Mouse (Mus musculus): ENCODE measurements around the gene Ctrb1. TPM values are rescaled to one million over a fixed set of nuclear protein-coding genes. Genes with fewer than 3 reads are reported as not detected.

Ctrb1 gene
- total RNA-seq, 2 experiments from 2014 or later = not detected

DNA sequence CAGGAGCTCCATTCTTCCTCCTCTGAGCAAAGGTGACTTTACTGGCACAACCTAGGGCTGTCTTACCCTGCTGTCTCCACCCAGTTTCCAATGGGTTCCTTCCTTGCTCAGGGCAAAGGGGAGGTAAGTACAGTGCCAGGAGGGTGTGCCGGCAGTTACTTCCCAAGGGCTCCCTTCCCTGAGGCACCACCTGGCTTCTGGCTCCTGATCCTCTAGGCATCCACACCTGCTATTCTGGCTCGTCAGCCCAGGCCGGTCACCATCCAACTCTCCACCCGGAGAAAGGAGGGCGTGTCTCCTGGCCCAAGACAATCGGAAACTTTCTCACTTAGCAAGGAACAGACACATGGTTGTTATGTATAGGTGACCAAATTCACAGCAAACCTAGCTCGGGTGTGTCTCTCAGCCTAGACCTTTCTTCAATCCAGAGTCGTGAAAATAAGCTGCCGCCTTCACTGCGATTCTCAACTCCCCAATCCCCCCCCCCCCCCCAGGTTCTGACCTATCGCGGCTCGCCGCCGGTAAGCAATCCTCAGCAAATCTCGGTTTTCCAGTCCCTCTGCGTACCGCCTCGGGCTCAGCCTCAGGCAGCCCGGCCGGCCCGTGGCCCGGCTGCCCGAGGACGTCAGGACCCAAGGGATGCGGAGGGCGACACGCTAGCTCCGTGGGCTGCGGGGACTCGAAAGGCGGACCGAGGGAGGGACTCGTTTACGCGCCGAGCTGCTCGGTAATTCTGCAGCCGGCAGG lies 40.6 kb upstream of the Ctrb1 start:
- DNase-seq (ENCODE audit: extremely low spot score in 1 of 2, low spot score in 2 of 2) = no peak
- Histone ChIP-seq H3K27ac (peak overlapping the region; percentile 83), H3K4me3 (peak overlapping the region; percentile 87)
- intact Hi-C loops (cut with DNase I) = no loop called here
- no peak for TF ChIP-seq CTCF (IDR thresholded peaks at IDR 0.05)

DNA sequence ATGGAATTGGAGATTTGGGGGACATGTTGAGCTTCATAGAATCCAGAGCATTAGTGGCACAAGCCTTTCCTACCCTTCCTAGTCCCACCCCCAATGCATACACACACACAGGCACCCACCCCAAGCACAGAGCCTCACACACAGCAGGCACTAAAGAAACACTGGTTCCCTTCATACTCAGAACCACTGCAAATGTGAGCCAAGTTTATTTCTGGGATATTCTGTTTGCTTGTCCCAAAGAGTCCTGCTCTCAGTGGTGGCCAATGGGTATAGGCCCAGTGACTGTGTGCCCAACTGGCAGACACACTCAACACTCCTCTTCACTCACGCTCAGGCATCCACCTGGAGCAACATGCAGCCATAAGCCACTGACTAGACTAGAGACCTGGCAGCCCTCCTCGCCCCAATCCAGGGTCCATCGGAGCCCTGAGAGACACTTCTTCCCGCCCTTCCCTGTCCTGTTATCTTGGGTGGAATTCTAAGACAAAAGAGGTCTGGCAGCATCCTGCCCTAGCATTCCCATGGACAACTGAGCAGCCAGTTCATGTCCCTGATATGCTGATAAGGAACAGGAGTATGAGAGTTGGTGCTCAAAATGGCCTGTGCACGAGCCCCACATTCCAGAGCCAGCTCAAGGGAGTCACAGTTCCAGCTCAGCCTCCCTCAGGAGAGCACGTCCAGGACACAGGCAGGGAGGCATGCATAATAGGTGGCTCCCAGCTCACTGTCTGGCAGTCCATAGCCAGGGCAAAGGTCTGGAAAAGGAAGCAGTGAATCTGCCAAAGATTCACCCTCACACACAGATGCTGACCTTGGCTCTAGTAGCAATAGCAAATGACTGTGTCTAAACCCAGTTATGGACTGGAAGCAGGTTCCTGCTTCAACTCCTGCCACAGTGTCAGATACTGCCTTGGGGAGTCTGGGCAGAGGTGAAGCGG lies 38.7 kb upstream of the Ctrb1 start:
- no peak overlapping the region for H3K4me3 ChIP-seq
- H3K27ac ChIP-seq = peak overlapping the region; percentile 6; the same call in 1 of the 2 replicates
- DNase-seq (ENCODE audit: extremely low spot score in 1 of 2, low spot score in 2 of 2) = no peak
- intact Hi-C loops (cut with DNase I) = no loop called here
- no peak for TF ChIP-seq CTCF (IDR thresholded peaks at IDR 0.05)

DNA sequence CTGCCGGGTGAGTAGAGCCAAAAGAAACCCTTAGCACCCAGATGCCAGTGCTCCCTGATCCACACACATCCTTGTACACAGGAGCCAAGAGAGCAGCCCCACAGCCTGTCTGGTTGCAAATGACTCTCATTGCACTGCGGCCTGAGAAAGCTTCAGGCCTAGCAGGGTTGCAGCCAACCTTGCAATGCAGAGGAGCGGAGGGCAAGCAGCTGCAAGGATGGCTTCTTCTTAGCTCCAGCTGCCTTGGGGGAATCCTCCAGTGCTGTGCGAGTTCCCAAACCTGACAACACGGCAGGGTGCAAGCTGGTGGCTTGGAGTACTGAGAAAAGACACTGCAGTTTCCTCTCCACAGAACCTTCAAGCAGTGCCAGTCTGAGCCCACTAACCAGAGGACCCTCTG lies 37.7 kb upstream of the Ctrb1 start:
- Histone ChIP-seq H3K4me3 (no peak overlapping the region), H3K27ac (peak overlapping the region; percentile 51; the same call in 1 of the 2 replicates)
- no peak for DNase-seq (ENCODE audit: extremely low spot score in 1 of 2, low spot score in 2 of 2)
- TF ChIP-seq CTCF (IDR thresholded peaks at IDR 0.05) = no peak
- intact Hi-C loops (cut with DNase I) = no loop called here

DNA sequence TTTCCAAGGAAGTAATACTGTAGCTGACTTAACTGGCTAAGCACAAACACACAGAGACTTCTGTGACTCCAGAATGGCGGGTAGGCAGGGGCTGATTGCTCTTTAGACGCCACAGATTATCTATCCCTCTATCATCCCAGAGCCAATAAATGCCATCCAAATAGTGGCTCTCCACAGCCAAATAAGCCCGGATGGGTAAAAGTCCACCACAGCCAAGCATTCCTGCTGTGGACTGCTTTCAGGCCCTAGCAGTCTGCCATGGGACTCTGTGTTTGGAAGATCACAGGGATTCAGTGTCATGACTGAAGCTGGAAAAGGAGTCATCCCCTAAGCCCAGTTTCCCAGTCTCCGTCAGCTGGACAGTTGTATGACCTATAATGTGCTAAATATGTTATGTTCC lies 36.7 kb upstream of the Ctrb1 start:
- Histone ChIP-seq H3K27ac (peak overlapping the region; percentile 79), H3K4me3 (no peak overlapping the region)
- intact Hi-C loops (cut with DNase I) = no loop called here
- no peak for TF ChIP-seq CTCF (IDR thresholded peaks at IDR 0.05)
- no peak for DNase-seq (ENCODE audit: extremely low spot score in 1 of 2, low spot score in 2 of 2)

GRCm38 (mm10) chr8:111726102-111726900 lies 35.5 kb upstream of the Ctrb1 start:
- Histone ChIP-seq H3K27ac (peak overlapping the region; percentile 79), H3K4me3 (no peak overlapping the region)
- DNase-seq (ENCODE audit: extremely low spot score in 1 of 2, low spot score in 2 of 2) = peak in 1 of 2 experiments; percentile 62
- no peak for TF ChIP-seq CTCF (IDR thresholded peaks at IDR 0.05)
- intact Hi-C loops (cut with DNase I) = no loop called here

DNA sequence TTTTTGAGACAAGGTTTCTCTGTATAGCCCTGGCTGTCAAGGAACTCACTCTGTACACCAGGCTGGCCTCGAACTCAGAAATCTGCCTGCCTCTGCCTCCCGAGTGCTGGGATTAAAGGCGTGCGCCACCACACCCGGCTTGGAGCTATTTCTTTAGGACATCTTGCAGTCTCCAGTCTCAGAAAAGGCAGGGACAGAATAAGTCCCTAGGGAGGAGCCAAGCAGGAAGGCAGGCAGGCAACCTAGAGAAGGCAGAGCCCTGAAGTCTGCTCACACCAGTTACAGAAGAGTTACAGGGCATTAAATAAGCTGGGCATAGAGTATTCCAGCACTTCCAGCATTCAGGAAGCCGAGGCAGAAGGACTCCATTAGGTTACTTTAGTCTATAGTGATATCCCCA lies 34.5 kb upstream of the Ctrb1 start:
- DNase-seq (ENCODE audit: extremely low spot score in 1 of 2, low spot score in 2 of 2) = no peak
- Histone ChIP-seq H3K27ac (peak overlapping the region; percentile 79; the same call in 1 of the 2 replicates), H3K4me3 (no peak overlapping the region)
- intact Hi-C loops (cut with DNase I) = no loop called here
- no peak for TF ChIP-seq CTCF (IDR thresholded peaks at IDR 0.05)

DNA sequence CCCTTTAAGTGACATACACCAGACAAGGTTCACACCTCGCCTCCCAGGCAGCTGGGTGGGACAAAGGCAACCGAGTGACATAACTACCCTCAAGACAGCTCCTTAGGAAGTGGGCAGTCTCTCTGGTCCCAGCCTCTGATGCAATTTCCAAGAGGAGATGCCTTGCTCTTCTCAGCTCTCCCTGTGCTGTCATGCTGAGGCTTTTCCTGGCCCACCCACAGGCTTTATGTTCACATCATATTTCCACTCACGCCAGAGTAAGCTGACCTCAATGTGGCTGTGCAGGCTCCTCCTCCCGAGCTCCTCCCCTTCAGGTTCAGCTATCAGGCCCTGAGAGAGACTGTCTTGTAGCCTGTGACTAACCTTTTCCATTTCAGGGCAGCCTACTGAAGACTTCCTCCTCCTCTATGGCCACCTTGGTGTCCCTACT lies 29.3 kb upstream of the Ctrb1 start:
- peak overlapping the region; percentile 30 for H3K27ac ChIP-seq
- TF ChIP-seq CTCF (IDR thresholded peaks at IDR 0.05) = no peak
- intact Hi-C loops (cut with DNase I) = no loop called here
- no peak overlapping the region for H3K4me3 ChIP-seq
- no peak for DNase-seq (ENCODE audit: extremely low spot score in 1 of 2, low spot score in 2 of 2)

DNA sequence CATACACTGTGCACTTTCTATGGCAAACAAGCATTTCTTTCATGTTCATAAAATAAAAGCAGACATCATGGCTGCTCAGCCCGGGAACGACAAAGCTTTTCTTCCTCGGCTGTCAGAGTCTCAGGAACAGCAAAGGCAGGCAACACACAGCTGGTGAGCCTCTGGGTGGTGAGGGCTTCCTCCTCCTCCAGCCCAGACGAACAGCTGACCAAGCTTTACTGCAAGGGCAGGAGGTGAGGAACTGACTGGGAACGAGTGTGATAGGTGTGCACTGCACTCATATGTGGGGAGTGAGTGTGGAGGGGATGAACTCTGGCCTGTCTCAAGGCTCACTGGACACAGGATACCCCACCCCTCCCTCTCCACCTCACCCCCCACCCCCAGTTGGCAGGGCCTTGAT lies 28.1 kb upstream of the Ctrb1 start:
- Histone ChIP-seq H3K27ac (peak overlapping the region; percentile 55; the same call in 1 of the 2 replicates), H3K4me3 (no peak overlapping the region)
- TF ChIP-seq CTCF (IDR thresholded peaks at IDR 0.05) = no peak
- DNase-seq (ENCODE audit: extremely low spot score in 1 of 2, low spot score in 2 of 2) = no peak
- intact Hi-C loops (cut with DNase I) = no loop called here

GRCm38 (mm10) chr8:111717866-111718265 lies 27.1 kb upstream of the Ctrb1 start:
- no peak for DNase-seq (ENCODE audit: extremely low spot score in 1 of 2, low spot score in 2 of 2)
- no peak overlapping the region for H3K4me3 ChIP-seq
- TF ChIP-seq CTCF (IDR thresholded peaks at IDR 0.05) = peak; percentile 35
- peak overlapping the region; percentile 85 for H3K27ac ChIP-seq
- intact Hi-C loops (cut with DNase I) = loop anchor here (2.0 kb wide), 1 partner anchor 25 kb away; the partner anchor contains the start of gene Bcar1

GRCm38 (mm10) chr8:111717488-111717792 lies 26.6 kb upstream of the Ctrb1 start:
- intact Hi-C loops (cut with DNase I) = loop anchor here (2.0 kb wide), 1 partner anchor 25 kb away; the partner anchor contains the start of gene Bcar1
- DNase-seq (ENCODE audit: extremely low spot score in 1 of 2, low spot score in 2 of 2) = no peak
- Histone ChIP-seq H3K27ac (peak overlapping the region; percentile 85), H3K4me3 (no peak overlapping the region)
- no peak for TF ChIP-seq CTCF (IDR thresholded peaks at IDR 0.05)

Measured in left cerebral cortex, adult 2 months (tissue).